Mouse (Mus musculus) thymus, adult 2 months (tissue): ENCODE measurements around the gene Itga5.

Experiments
- CTCF ChIP-seq: fragments of 200-500 bp; IDR thresholded peaks from 2 replicates; pipeline ENCODE4 v1.5.1; 2012; ENCODE audit warnings: mild to moderate bottlenecking, control low read depth, low read length, moderate library complexity, borderline replicate concordance; ENCODE audit not compliant: control insufficient read depth, poor library complexity, insufficient read depth; ENCODE audit errors: extremely low read depth
- POLR2A ChIP-seq: fragments of 200-500 bp; IDR thresholded peaks from 2 replicates; pipeline ENCODE4 v1.6.1; 2012; ENCODE audit warnings: mild to moderate bottlenecking, low read length, control low read depth, moderate library complexity; ENCODE audit not compliant: control insufficient read depth, poor library complexity, insufficient read depth; ENCODE audit errors: extremely low read depth

- TF ChIP-seq POLR2A: peak; percentile 24; the same call in 1 of the 2 replicates
- TF ChIP-seq CTCF: no peak
Observed at GRCm38 (mm10) chr15:103365471-103366375, 840 bp downstream of the Itga5 start.
